Mouse (Mus musculus): ENCODE results near the gene Npcd. TPM values are rescaled to one million over a fixed set of nuclear protein-coding genes. Genes with fewer than 3 reads are reported as not detected.

Gene Npcd
- polyA plus RNA-seq, 1 experiment from 2014 or later, result 5.5 TPM

DNA sequence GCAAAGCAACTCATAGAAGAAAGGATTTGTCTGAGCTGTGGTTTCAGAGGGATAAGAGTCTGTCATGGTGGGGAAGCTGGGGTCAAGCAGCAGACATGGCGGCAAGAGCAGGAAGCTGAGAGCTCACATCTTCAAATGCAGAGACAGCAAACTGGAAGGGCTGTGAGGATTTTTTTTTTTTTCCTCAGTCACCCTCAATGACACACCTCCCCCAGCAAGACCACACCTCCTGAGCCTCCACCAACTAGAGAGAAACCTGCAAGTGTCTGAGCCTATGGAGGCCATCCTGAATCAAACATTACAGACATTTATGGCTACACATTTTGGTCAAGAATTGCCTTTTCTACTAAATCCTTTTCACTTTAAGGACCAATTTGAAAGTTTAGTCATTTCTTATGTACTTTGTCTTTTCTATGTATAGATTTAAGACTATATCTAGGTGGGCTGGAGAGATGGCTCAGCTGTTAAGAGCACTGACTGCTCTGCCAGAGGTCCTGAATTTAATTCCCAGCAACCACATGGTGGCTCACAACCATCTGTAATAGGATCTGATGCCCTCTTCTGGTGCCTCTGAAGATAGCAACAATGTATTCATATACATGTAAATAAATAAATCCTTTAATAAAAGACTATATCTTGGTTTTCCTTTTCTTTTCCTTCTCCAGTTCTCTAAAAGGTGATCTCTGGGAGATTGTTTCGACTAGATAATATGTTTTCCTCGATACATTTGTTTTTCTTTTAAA lies 33.4 kb upstream of the Npcd start:
- DNase-seq (ENCODE audit: low spot score) (no peak), ATAC-seq (ENCODE audit: low FRiP score) (no peak)
- 89% methylated on average over 3 of the region's 3 CpGs for WGBS
- Histone ChIP-seq H3K4me3 (replicated peaks; ENCODE audit: low read length) (no peak overlapping the region), H3K4me1 (replicated peaks; ENCODE audit: control insufficient read depth, insufficient read depth, low read length) (no peaks in the 10 kb centered on the region), H3K9me3 (ENCODE audit: control insufficient read depth, low read length) (no peaks in the 10 kb centered on the region), H3K27ac (no peak overlapping the region), H3K36me3 (replicated peaks; ENCODE audit: control insufficient read depth, insufficient read depth) (no peaks in the 10 kb centered on the region), H3K4me2 (replicated peaks) (no peak overlapping the region), H3K9ac (no peak overlapping the region), H3K27me3 (ENCODE audit: control insufficient read depth, insufficient read depth, low read length) (no peaks in the 10 kb centered on the region)

DNA sequence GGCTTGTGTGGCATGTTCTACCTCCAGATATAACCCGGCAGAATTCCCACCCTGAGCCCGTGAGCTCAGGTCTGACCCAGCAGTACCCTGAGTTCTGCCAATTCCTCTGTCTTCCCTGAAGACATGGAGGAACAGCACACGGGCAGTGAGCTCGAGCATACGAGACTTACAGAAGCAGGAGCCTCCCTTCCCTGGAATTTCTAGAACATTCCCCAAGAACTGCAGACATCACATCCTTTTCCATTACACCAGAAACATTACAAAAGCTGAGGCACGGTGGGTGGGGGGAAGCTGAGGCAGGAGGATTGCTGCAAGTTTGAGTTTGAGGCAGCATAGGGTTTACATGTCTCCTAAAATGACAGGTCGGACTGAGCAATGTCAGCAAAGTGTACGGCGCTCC lies 25.8 kb upstream of the Npcd start:
- 91% methylated on average over 9 of the region's 9 CpGs for WGBS
- no peak overlapping the region for H3K27ac ChIP-seq
- H3K9ac ChIP-seq, result no peak overlapping the region
- no peaks in the 10 kb centered on the region for H3K9me3 ChIP-seq (ENCODE audit: control insufficient read depth, low read length)
- no peaks in the 10 kb centered on the region for H3K36me3 ChIP-seq (replicated peaks; ENCODE audit: control insufficient read depth, insufficient read depth)
- H3K4me1 ChIP-seq (replicated peaks; ENCODE audit: control insufficient read depth, insufficient read depth, low read length), result no peaks in the 10 kb centered on the region
- H3K4me2 ChIP-seq (replicated peaks), result no peak overlapping the region
- no peak for DNase-seq (ENCODE audit: low spot score)
- no peaks in the 10 kb centered on the region for H3K27me3 ChIP-seq (ENCODE audit: control insufficient read depth, insufficient read depth, low read length)
- no peak for ATAC-seq (ENCODE audit: low FRiP score)
- H3K4me3 ChIP-seq (replicated peaks; ENCODE audit: low read length), result no peak overlapping the region

GRCm38 (mm10) chr15:79858979-79859378 lies 24.9 kb upstream of the Npcd start:
- Histone ChIP-seq H3K27me3 (ENCODE audit: control insufficient read depth, insufficient read depth, low read length) (no peaks in the 10 kb centered on the region), H3K4me1 (replicated peaks; ENCODE audit: control insufficient read depth, insufficient read depth, low read length) (no peaks in the 10 kb centered on the region), H3K9me3 (ENCODE audit: control insufficient read depth, low read length) (no peaks in the 10 kb centered on the region), H3K36me3 (replicated peaks; ENCODE audit: control insufficient read depth, insufficient read depth) (no peaks in the 10 kb centered on the region), H3K27ac (no peak overlapping the region), H3K4me3 (replicated peaks; ENCODE audit: low read length) (no peak overlapping the region), H3K4me2 (replicated peaks) (no peak overlapping the region), H3K9ac (no peak overlapping the region)
- ATAC-seq (ENCODE audit: low FRiP score) (no peak), DNase-seq (ENCODE audit: low spot score) (no peak)
- WGBS, result 89% methylated on average over 5 of the region's 5 CpGs

- H3K4me3 ChIP-seq (replicated peaks; ENCODE audit: low read length), result no peak overlapping the region
- no peak overlapping the region for H3K27ac ChIP-seq
- no peaks in the 10 kb centered on the region for H3K27me3 ChIP-seq (ENCODE audit: control insufficient read depth, insufficient read depth, low read length)
- no peak for ATAC-seq (ENCODE audit: low FRiP score)
- 100% methylated on average over 2 of the region's 2 CpGs for WGBS
- H3K36me3 ChIP-seq (replicated peaks; ENCODE audit: control insufficient read depth, insufficient read depth), result no peaks in the 10 kb centered on the region
- H3K4me2 ChIP-seq (replicated peaks), result no peak overlapping the region
- no peak for DNase-seq (ENCODE audit: low spot score)
- no peaks in the 10 kb centered on the region for H3K9me3 ChIP-seq (ENCODE audit: control insufficient read depth, low read length)
- no peak overlapping the region for H3K9ac ChIP-seq
- H3K4me1 ChIP-seq (replicated peaks; ENCODE audit: control insufficient read depth, insufficient read depth, low read length), result 0 out of 2 replicates have a peak, but pooled peaks cover 3% of the 10 kb centered on the region
These were observed 16.1 kb upstream of the Npcd start for GRCm38 (mm10) chr15:79850143-79850542.

- 0 out of 2 replicates have a peak, but pooled peaks cover 3% of the 10 kb centered on the region for H3K4me1 ChIP-seq (replicated peaks; ENCODE audit: control insufficient read depth, insufficient read depth, low read length)
- no peak overlapping the region for H3K9ac ChIP-seq
- DNase-seq (ENCODE audit: low spot score), result no peak
- WGBS, result 21% methylated on average over 5 of the region's 5 CpGs
- 0 out of 2 replicates have a peak overlapping the region, but pooled peaks have one; percentile 32 for H3K27ac ChIP-seq
- H3K4me2 ChIP-seq (replicated peaks), result no peak overlapping the region
- H3K4me3 ChIP-seq (replicated peaks; ENCODE audit: low read length), result no peak overlapping the region
- no peak for ATAC-seq (ENCODE audit: low FRiP score)
- no peaks in the 10 kb centered on the region for H3K36me3 ChIP-seq (replicated peaks; ENCODE audit: control insufficient read depth, insufficient read depth)
- no peaks in the 10 kb centered on the region for H3K9me3 ChIP-seq (ENCODE audit: control insufficient read depth, low read length)
- no peaks in the 10 kb centered on the region for H3K27me3 ChIP-seq (ENCODE audit: control insufficient read depth, insufficient read depth, low read length)
These were observed 13.1 kb upstream of the Npcd start for GRCm38 (mm10) chr15:79847100-79847499.

DNA sequence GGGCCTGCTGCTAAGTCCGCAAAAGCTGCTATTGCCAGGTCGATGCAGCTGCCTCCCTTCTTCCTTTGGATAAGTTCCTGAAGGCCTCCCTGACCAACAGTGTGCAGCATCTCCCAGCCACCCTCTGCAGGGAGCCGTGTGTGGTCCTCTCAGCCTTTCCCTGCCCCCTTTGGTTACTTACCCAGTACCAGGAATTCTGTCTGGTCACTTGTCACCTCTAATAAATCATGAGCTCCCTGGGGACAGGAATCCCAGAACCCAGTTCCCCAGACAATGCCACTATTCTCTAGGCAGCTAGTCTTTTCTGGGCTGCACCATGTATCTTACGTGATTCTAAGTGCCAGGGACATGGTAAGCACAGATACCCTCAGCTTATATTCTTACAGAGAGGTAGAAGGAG lies 11.9 kb upstream of the Npcd start:
- no peak overlapping the region for H3K4me2 ChIP-seq (replicated peaks)
- H3K36me3 ChIP-seq (replicated peaks; ENCODE audit: control insufficient read depth, insufficient read depth), result no peaks in the 10 kb centered on the region
- H3K27ac ChIP-seq, result no peak overlapping the region
- no peak overlapping the region for H3K9ac ChIP-seq
- 0 out of 2 replicates have a peak, but pooled peaks cover 3% of the 10 kb centered on the region for H3K4me1 ChIP-seq (replicated peaks; ENCODE audit: control insufficient read depth, insufficient read depth, low read length)
- ATAC-seq (ENCODE audit: low FRiP score) (no peak), DNase-seq (ENCODE audit: low spot score) (no peak)
- no peak overlapping the region for H3K4me3 ChIP-seq (replicated peaks; ENCODE audit: low read length)
- H3K9me3 ChIP-seq (ENCODE audit: control insufficient read depth, low read length), result no peaks in the 10 kb centered on the region
- 51% methylated on average over 4 of the region's 4 CpGs for WGBS
- no peaks in the 10 kb centered on the region for H3K27me3 ChIP-seq (ENCODE audit: control insufficient read depth, insufficient read depth, low read length)

DNA sequence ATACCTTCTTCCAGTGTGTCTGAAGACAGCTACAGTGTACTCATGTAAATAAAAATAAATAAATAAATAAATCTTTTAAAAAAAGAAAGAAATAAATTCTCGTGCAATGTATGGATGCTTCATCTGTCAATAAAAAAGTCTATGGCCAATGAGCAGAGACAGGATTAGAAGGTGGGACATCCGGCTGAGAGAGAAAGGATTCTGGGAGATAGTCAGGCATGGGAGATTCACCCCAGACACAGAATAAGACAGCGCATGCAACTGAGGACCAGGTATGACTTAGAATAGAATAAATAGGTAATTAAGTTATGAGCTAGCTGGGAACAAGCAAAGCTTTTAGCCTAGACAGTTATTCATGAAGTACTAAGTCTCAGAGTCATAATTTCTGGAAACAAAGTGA lies 8.9 kb upstream of the Npcd start:
- no peaks in the 10 kb centered on the region for H3K9me3 ChIP-seq (ENCODE audit: control insufficient read depth, low read length)
- WGBS, result 82% methylated on average over 3 of the region's 3 CpGs
- H3K36me3 ChIP-seq (replicated peaks; ENCODE audit: control insufficient read depth, insufficient read depth), result no peaks in the 10 kb centered on the region
- no peak overlapping the region for H3K27ac ChIP-seq
- H3K4me2 ChIP-seq (replicated peaks), result no peak overlapping the region
- H3K4me3 ChIP-seq (replicated peaks; ENCODE audit: low read length), result no peak overlapping the region
- DNase-seq (ENCODE audit: low spot score), result no peak
- no peak overlapping the region for H3K9ac ChIP-seq
- H3K4me1 ChIP-seq (replicated peaks; ENCODE audit: control insufficient read depth, insufficient read depth, low read length), result 0 out of 2 replicates have a peak, but pooled peaks cover 3% of the 10 kb centered on the region
- ATAC-seq (ENCODE audit: low FRiP score), result no peak
- H3K27me3 ChIP-seq (ENCODE audit: control insufficient read depth, insufficient read depth, low read length), result no peaks in the 10 kb centered on the region

GRCm38 (mm10) chr15:79840281-79840680 lies 6.2 kb upstream of the Npcd start:
- Histone ChIP-seq H3K4me1 (replicated peaks; ENCODE audit: control insufficient read depth, insufficient read depth, low read length) (peaks cover 7% of the 10 kb centered on the region), H3K27ac (no peak overlapping the region), H3K4me2 (replicated peaks) (no peak overlapping the region), H3K27me3 (ENCODE audit: control insufficient read depth, insufficient read depth, low read length) (no peaks in the 10 kb centered on the region), H3K9me3 (ENCODE audit: control insufficient read depth, low read length) (no peaks in the 10 kb centered on the region), H3K9ac (no peak overlapping the region), H3K36me3 (replicated peaks; ENCODE audit: control insufficient read depth, insufficient read depth) (no peaks in the 10 kb centered on the region), H3K4me3 (replicated peaks; ENCODE audit: low read length) (no peak overlapping the region)
- 72% methylated on average over 2 of the region's 2 CpGs for WGBS
- DNase-seq (ENCODE audit: low spot score), result no peak
- no peak for ATAC-seq (ENCODE audit: low FRiP score)

- ATAC-seq (ENCODE audit: low FRiP score) (no peak), DNase-seq (ENCODE audit: low spot score) (no peak)
- H3K27ac ChIP-seq, result peak overlapping the region; percentile 95
- H3K4me3 ChIP-seq (replicated peaks; ENCODE audit: low read length), result peak overlapping the region; percentile 76
- peaks cover 13% of the 10 kb centered on the region for H3K36me3 ChIP-seq (replicated peaks; ENCODE audit: control insufficient read depth, insufficient read depth)
- H3K9me3 ChIP-seq (ENCODE audit: control insufficient read depth, low read length), result no peaks in the 10 kb centered on the region
- peaks cover 42% of the 10 kb centered on the region for H3K4me1 ChIP-seq (replicated peaks; ENCODE audit: control insufficient read depth, insufficient read depth, low read length)
- H3K9ac ChIP-seq, result peak overlapping the region; percentile 82
- H3K27me3 ChIP-seq (ENCODE audit: control insufficient read depth, insufficient read depth, low read length), result no peaks in the 10 kb centered on the region
- WGBS, result 44% methylated on average over 8 of the region's 9 CpGs
- peak overlapping the region; percentile 89 for H3K4me2 ChIP-seq (replicated peaks)
These were observed 834 bp upstream of the Npcd start for GRCm38 (mm10) chr15:79834881-79835260.

All from hindbrain, embryonic 14.5 days (tissue).